Mouse (Mus musculus) MEL (cell line): Measurements from ENCODE around the gene Pla2g4b.

Source experiments
- E2F4 ChIP-seq: IDR thresholded peaks from 2 replicates; pipeline ENCODE4 v1.6.1; 2011; ENCODE audit warnings: low read depth, low read length, improper control_type of control experiment, borderline replicate concordance
- MAFK ChIP-seq: IDR thresholded peaks from 2 replicates; pipeline ENCODE4 v1.6.1; 2011; ENCODE audit warnings: low read depth, mild to moderate bottlenecking, low read length, improper control_type of control experiment, borderline replicate concordance
- MYC ChIP-seq: IDR thresholded peaks from 2 replicates; pipeline ENCODE4 v1.6.1; 2011; ENCODE audit warnings: low read depth, mild to moderate bottlenecking, low read length, improper control_type of control experiment, moderate library complexity
- POLR2AphosphoS2 ChIP-seq: IDR thresholded peaks from 2 replicates; pipeline ENCODE4 v1.6.1; 2011; ENCODE audit warnings: low read length, improper control_type of control experiment

DNA sequence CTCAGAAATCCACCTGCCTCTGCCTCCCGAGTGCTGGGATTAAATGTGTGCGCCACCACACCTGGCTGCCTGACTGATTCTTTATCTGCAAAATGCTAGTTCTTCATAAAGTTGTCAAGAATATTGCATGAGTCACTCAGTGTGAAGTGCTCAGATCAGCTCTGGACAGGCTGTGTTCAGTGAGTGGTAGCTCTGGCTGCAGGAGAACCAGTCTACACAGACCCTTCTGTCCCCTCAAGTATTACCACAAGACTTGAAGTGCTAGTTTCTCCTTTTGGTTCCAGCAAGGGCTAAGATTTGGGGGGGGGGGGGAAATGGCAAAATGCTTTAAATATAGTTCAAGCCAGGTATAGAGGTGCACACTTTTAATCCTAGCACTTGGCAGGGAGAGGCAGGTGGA is 45.8 kb upstream of the Pla2g4b start:
- TF ChIP-seq MAFK (no peak), POLR2AphosphoS2 (no peak), MYC (no peak), E2F4 (no peak)
